Mouse (Mus musculus): Measurements from ENCODE around the gene Slc25a21.
A peak's percentile ranks its signal among the peaks of the same experiment; 100 is the strongest.

Gene Slc25a21

DNA sequence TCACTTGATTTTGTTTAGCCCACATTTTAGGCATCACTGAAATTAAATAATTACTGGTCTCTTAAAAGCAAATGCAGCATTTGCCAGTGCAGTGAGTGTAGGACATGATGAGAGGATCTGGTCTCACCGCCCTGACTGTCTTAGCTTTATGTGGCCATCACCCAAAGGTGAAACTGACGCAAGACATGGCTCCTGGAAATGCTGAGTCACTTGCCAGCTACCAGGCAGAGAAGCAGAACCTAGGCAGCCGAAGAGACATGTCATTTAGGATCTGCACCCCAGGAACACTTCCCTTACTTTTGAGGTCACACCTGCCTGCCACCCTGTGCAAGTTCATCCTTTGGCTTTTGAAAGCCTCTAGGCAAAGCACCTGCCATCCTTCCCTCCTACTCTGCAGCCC lies 180.4 kb downstream of the Slc25a21 start:
- DNase-seq (ENCODE audit: low spot score): no peak

DNA sequence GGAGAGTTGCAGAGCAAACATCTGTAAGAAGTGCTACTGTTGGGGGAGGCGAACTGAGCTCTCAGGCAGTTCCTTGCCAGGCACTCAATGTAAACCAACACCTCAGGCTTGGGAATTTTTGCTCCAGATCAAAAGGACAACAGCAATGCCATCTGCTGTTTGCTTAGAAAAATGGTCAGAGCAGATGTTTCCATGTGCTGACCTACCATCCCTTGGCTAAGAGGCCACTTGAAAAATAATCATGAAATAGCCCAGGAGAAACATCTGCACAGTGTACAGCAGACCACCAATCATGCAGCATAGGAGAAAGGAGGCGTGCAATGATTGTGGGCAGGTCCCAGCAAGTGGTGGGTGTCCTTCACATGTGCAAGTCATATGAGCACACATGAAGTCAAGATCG lies 180.9 kb downstream of the Slc25a21 start:
- no peak for DNase-seq (ENCODE audit: low spot score)

DNA sequence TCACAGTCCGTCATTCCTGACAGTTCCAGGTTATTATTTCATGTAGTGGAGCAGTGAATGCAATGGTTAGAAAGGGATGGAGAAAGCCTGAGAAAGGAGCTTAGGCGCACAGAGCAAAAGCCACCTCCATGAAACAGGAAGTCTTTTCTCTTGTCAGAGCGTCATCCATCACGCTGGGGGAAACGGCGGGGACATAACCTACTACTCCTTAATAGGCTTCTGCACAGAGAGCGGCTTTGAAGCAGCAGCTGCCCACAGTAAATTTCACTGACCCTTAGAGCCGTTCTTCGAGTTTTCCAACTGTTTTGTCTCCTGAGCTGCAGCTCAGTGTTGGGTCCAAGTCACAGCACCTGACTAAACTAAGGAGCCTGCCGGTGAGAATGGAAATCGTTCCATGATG lies 188.3 kb downstream of the Slc25a21 start:
- no peak for DNase-seq (ENCODE audit: low spot score)

DNA sequence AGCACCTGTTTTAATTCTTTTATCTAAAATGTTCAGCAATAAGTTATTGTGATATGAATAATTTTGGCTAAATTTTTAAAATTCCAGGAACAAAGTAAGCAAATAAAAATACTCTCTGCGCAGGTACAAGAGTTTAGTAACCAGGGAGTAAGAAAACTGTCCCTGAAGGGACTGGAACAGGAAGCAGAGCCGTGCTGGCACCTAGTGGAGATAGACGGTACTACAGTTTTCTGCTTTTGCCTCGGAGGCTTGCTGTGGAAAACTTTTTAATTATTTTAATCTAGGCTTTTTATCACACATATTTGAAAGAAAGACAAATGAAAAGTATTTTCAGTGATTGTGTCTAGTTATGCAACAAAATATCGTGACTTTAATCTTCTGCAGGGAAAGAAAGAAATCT lies 211.2 kb downstream of the Slc25a21 start:
- DNase-seq (ENCODE audit: low spot score): peak; percentile 2

DNA sequence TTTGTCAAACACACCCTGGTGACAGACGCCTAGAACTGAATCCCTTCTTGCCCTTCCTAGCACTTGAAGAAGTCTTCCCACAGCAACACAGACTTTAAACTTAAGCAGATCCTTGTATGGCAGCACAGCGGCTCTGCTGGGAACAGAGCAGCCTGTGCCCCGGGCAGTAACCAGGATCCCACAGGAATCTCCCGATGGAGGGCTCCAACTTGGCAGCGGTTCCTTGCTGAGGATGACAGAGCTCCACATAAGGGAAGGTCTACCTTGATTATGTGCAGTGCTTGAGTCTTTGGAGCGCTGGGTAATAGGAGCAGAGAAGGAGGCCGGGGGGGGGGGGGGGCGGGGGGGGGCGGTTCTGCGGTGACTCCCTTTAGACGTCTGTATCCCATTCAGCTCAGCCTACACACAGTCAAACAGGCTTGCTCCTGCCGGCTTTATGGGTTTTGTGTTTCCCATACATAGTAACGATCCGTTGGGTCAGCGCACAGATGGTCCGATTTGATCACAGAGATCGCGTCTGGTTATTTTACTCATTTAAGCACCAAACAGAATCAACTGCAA lies 215.1 kb downstream of the Slc25a21 start:
- DNase-seq (ENCODE audit: low spot score): no peak

DNA sequence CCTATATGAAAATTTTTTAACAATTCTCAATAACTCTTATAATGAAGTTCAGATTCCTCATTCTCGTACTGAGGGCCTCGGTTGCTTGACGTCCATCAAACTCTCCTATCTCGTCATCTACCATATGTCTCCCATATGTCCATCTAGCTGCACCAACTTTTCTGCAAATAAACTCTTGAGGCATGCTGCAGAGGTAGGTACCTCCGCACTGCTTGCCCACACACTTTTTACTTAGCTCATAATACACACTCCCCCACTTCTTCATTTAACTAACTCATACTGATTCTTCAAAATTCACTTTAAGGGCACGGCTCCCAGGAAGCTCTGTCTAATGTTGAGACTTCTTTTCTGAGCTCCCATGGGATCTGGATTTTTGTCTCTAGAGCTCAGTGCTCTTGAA lies 222.0 kb downstream of the Slc25a21 start:
- DNase-seq (ENCODE audit: low spot score): no peak

DNA sequence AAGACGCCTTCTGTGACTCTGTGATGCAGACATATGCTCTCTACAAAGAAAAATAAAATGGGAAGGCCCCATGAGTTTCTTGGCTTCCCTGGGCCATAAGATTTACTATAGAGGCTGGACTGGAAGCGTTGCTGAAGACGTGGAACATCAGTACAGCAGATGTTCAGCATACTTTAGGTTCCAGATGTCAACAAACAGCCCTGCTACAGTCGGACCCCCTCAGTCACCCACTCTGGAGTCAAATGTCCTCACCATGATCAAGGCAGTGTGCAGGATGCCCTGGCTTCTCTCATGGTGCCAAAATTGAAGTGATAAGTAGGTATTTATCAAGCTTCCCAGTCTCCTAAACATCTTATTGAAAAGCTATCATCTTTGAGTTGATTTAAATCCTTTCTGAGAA lies 234.0 kb downstream of the Slc25a21 start:
- no peak for DNase-seq (ENCODE audit: low spot score)

DNA sequence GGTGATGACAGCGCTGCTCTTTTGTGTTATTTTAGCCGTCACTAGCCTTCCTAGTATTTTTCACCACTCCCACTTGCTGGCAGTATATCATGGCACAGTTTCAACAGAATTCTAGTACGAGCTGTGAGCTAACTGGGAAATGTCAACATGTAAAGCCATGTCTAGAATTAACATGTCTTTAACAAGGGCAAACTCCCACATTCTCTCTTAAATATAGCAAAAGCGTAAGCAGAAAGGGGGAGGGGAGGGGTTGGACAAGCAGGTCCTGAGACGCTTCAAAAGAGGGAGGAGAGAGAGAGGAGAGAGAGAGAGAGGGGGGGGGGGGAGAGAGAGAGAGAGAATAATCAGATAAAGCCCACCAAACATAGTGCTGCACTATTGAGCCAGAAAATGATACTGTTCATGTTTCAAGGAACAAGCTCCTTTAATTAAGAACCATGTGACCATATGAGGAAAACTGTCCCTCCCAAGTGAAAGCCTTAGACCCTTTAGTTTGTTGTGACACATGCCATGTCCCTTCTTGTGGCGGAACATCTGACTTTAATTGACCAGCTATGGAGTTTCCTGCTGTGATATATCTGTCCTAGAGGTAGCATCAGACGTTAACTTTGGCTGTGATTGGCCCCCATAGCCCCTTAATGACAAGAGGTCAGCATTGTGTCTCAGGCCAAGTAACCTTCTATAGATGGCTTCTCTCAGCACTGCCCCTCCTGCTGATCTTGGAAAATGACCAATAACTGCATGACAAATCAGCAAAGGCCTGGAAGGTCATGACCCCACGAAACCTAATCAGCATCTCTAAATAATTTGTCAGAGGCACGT lies 237.8 kb downstream of the Slc25a21 start:
- no peak for DNase-seq (ENCODE audit: low spot score)

DNA sequence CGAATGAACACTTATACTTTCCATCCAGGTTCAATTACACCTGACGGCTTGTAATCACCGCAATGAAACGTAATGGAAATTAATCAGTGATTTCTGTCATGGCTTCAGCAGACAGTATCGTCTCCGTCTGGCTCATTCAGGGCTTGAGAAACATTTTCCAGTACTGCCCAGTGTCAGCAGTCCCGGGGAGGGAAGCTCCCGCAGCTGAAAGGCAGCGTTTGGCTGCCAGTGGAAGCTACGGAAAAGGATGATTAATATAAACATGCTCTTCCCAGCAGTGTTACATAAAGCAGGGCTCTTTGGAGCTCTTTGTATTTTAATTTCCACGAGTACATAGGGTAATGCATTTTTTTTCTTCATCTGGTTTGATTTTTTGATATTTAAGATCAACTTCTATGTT lies 239.0 kb downstream of the Slc25a21 start:
- DNase-seq (ENCODE audit: low spot score): no peak

DNA sequence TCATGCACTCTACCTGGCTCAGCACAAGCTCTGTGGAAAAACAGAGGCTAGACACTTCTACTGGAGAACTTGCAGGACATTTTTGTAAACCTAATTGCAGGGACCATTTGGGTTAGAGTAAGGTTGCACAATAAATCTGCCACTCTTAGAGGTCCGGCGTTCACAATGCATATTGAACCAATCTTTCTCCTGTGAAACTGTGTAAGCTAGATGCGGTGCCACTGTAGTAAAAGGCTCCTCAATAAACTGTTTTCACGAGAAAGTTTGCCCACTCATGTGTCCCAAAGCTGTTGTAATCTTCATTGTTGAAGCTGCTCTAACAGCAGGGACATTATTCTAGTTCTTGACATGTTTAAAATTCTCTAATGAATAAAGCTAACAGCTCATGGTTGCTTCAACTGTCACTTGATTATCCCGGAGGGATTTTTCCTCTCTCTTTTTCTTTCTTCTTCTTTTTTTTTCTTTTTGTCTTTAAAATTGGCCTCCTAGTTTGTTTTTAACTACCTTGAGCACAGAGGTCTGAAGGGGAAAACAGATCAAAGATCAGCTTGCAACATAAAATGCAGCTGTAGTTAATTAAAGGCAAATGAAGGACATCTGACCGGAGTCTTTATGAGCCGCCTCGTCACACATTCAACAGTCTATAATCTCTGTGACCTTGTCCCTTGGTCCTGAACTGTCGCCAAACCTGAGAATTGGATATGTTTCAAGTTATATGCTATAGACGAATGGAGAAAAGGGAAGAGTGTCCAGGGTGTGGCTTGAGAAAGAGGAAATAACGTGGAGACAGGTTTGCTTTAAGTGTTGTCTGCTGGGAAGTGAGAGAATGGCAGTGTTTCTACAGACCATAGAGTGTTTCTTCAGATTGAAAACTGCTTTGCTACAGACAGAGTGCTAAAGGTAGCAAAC lies 245.3 kb downstream of the Slc25a21 start:
- no peak for DNase-seq (ENCODE audit: low spot score)

DNA sequence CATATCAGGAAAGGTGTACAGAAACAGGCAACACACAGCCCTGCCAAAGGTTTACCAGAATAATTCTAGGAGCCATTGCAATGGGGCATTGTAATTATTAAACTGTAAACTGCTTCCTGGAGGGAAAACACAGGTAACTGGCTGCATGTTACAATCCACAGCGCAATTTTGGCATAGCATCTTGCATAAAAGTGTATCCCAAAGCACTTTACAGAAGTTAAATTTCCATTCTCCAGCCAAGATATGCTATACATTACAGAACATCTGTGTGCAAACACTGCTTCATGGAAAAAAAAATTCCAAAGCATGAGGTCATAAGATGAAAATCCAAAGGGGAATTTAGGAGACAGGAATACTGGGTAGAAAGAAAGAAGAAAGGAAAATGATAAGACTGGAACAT lies 253.0 kb downstream of the Slc25a21 start:
- DNase-seq (ENCODE audit: low spot score): no peak

DNA sequence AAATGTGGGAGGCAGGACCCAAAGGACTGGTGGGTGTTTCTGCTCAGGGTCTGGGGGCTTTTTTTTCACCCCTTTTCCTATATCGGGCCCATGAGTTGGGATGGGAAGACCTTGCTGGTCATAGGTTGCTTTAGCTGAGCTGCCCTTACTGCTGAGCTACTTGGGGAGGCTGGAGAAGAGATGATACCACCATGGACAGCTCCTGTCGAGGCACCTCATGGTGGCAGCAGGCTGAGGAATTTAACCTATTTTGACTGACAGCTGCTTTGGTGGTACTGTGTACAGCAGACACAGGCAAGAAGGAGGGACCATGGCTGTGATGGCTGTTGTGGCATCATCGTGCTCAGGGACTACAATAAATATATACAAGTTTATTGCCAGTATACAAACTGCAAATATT lies 256.4 kb downstream of the Slc25a21 start:
- no peak for DNase-seq (ENCODE audit: low spot score)

DNA sequence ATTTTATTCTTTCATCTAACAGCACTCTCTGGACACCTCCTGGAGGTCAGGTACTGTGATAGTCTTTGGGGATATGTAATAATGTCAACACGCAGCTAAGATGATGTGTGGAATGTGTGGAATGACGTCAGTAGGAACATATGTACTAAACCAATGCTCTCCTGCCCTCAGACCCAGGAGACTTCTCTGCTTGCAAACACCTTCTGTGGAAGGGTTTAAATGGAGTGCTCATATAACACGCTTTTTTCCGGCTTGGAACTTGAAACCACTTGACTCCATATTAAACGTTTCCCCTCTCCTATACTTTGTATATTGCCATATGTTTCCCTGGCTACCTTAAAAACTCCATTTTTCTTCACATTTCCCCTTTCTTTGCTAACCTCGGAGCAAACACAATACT lies 279.1 kb downstream of the Slc25a21 start:
- no peak for DNase-seq (ENCODE audit: low spot score)

DNA sequence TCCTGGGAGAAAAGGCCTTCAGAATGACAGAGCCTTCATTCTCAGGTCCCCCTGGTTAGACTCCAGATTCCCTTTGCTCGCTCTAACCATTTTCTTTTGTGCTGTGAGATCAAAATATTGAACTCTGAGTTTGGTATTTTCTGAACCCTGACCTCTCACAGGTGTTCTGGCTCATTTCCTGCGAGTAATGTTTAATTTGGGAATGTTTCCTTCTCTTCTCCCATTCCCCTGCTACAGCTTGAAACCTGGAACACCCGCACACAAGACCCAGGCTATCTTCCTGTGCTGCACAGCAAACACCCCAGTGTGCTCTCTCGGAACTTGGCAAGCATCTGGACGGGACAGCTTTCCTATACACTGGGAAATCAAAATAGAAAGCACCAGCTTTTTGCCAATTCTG lies 290.8 kb downstream of the Slc25a21 start:
- DNase-seq (ENCODE audit: low spot score): no peak

DNA sequence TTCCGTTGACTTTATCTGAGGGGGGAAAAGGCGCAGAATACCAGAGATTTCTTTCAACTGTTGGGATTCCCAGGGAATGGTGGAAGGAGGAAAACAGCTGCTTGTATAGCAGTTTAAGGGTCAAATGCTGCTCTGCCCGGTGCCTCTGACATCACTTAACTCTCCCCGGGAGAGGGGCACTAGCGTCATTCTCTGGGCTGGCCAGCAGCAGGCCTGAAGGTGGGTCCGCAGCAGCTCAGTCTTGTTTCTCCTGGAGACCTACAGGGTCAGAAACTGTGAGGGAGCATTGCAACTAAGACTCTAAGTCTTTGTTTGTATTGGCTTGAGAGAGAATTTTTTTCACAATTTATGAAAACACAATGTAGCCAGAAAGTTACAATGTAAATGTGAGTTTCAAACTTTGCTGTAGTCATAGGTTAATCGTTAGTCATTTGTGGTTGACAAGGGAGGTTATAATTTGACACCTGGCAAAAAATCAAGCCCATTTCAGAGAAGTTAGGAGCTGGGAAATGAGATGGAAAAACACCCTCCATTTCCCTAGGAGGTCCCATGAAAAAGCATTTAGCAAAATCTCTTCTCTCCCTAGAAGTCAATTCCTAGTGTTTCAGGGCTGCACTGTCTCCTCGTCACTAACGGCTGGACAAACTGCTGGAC lies 291.5 kb downstream of the Slc25a21 start:
- no peak for DNase-seq (ENCODE audit: low spot score)

DNA sequence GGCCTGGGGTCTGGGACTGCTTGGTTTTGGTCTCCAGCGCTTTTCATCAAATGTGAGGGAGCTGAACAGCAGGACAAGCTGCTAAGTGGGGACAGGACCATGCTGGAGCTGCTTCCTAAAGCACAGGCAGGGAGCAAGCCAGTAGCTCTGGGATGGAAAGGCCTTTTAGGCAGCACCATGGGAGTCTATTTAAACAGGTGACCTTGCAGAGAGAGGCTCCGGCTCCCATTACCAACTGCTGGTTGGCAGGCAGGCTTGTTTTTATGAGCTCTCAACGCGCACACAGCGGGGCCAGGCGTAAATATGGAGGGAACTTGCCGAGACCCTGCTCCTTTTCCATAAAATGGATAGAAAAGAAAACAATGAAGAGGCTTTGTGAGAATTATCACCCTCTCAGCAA lies 292.1 kb downstream of the Slc25a21 start:
- no peak for DNase-seq (ENCODE audit: low spot score)

DNA sequence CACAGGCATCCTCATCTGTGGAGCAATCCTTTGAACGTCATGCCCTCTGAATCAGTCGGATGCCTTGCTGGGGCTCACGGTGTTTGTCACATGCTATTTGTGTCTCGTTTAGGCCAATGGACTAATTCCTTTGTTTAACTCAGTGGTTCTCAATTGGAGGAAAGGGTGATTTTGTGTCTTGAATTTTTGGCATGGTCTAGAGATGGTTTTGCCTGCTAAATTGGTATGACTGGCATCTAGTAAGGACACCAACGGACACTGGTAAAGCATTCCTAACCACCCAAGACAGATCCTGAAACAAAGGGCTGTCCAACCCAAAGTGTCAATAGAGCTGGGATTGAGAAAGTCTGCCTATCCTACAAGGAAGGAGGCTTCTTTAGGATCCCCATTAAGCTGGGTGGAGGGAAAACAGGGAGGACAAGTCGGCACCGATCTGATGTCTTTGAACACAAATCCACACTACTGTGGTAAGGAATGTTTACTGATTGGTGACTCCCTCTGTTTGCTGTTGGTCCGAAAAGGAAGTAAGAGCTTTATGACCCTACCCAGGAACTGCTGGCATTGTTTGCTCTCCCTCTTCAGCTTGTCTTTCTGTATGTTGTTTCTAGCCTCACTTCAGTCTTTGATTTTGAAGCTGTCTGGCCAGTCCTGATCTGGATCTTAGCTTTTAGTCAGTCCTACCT lies 294.4 kb downstream of the Slc25a21 start:
- no peak for DNase-seq (ENCODE audit: low spot score)

DNA sequence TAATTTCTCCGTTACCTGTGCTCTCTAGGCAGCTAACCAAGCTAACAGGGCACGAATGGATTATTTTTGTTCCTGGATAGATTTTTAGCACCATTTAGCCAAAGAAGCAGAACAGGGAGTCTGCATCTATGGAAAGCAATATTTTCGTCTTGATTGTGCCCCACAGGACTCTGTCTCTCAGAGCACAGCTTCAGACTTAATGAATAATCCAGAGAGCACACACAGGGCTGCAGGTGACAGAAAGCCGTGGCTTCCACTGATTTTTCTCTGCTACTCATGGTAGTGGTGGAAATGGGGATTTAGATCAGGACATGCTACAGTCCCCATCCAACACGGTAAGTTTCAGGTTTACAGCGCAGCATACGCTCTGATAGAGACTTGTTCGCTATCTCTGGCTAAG lies 299.3 kb downstream of the Slc25a21 start:
- DNase-seq (ENCODE audit: low spot score): no peak

DNA sequence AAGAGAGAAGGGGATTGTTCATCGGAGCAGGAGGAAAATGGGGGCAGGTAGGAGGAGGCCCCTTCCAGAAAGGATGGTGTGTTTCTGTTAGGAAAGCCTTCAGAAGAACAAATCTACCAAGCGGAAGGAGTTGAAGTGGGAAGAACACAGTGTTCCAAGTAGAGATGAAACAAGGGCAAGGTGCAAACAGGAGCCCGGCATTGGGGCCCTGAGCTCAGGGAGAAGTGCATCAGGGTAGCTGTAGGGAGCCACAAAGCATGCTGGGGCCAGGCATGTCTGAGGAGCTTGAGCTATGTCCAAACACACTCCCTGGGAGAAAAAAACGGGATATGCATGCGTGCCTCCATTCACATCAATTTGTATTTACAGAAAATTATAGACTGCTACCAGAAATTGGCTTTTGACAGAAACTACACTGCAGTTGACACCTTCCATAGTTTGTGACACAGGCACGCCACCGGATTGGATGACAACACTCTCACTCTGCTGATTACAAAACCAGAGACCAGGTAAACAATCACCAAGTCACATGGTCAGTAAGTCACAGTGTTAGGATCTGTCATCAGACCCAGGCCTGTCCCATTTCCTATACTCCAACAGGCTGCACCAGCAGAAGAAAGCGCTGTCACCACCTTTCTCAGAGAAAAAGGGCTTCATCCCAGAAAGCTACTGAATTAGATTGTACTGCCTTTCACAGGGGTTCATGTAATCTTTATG lies 299.9 kb downstream of the Slc25a21 start:
- DNase-seq (ENCODE audit: low spot score): no peak

DNA sequence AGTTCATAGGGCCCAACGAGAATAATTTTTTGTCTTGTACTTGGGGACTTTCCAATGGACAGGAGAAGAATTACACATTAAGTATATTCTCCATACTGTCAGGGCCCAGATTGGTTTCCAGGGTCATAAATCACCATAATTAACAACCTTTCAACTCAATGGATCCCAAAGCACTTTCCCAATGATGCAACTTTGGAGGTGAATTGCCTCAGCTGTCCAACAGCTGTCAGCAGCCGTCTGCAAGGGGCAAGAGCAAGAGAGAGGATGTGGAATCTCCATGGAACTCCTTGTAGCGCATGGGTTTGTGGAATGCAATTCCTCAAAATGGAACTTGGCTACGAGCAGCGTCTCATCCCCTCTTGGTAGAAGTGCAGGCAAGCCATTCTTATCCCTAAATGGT lies 302.3 kb downstream of the Slc25a21 start:
- no peak for DNase-seq (ENCODE audit: low spot score)
